Mouse (Mus musculus) cerebellum, postnatal 10 days (tissue): ENCODE measurements at regions not wholly inside any gene's neighbourhood (a gene's known extent, or its start where the extent isn't known, plus 50 kb on each side); places are given as distances from the start of the nearest gene placed in this dataset.
A peak's percentile ranks its signal among the peaks of the same experiment; 100 is the strongest.

Experiments used
- DNase-seq, 2 experiments: peaks; one replicate each; pipeline ENCODE4 v3.0.0; 2021; ENCODE audit warnings: mixed read lengths in 2 of 2

DNA sequence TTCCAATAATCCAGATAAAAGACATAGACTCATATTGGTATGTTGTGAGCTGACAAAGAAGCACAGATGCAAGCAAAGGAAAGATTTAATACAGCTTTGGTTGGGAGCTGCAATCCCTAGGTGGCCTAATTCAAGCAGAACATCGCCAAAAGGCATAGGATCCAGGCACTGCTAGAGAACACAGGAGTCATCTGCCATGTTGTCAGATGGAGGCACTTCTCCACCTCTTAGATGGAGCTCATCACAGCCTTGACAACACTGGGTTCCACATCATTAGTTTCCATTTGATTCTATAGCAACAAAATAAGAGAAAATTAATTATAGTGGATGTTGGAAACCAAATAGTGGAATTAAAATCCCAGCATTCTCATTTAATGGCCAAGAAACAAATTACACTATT is 1051.2 kb downstream of the Nxph1 start:
- peak in 1 of 2 experiments; percentile 1 for DNase-seq
